Mouse (Mus musculus) liver, adult 2 months (tissue): ENCODE measurements around the gene Hist1h1c. TPM values are rescaled to one million over a fixed set of nuclear protein-coding genes. Genes with fewer than 3 reads are reported as not detected.

ENCODE experiments used
- DNase-seq: peaks from one replicate; pipeline ENCODE4 v3.0.0-alpha.2; 2011; ENCODE audit warnings: low read depth, low spot score; ENCODE audit errors: extremely low read depth
- H3K27ac ChIP-seq: fragments of 200-500 bp; replicated peaks from 2 replicates; pipeline ENCODE4 v1.5.1; 2012; ENCODE audit warnings: low read depth, mild to moderate bottlenecking, control low read depth, inconsistent platforms, low read length; ENCODE audit not compliant: insufficient read depth
- H3K27me3 ChIP-seq: fragments of 200-500 bp; 2 replicates; pipeline ENCODE4 v1.6.1; 2012; ENCODE audit warnings: mild to moderate bottlenecking, moderate library complexity, low read length, inconsistent platforms; ENCODE audit not compliant: control insufficient read depth, insufficient read depth
- H3K36me3 ChIP-seq: fragments of 200-500 bp; 2 replicates; pipeline ENCODE4 v1.6.1; 2012; ENCODE audit warnings: low read length, inconsistent platforms; ENCODE audit not compliant: control insufficient read depth, insufficient read depth
- H3K4me1 ChIP-seq: fragments of 200-500 bp; 2 replicates; pipeline ENCODE4 v1.6.1; 2011; ENCODE audit warnings: low read length; ENCODE audit not compliant: control insufficient read depth, insufficient read depth
- H3K4me3 ChIP-seq: fragments of 200-500 bp; 2 replicates; pipeline ENCODE4 v1.5.1; 2011; ENCODE audit warnings: low read depth, mild to moderate bottlenecking, control low read depth, low read length, moderate library complexity; ENCODE audit not compliant: insufficient read depth
- H3K79me2 ChIP-seq: fragments of 200-500 bp; 2 replicates; pipeline ENCODE4 v1.6.1; 2012; ENCODE audit warnings: inconsistent platforms, mild to moderate bottlenecking, low read length, moderate library complexity; ENCODE audit not compliant: control insufficient read depth, insufficient read depth
- H3K9ac ChIP-seq: fragments of 200-500 bp; 2 replicates; pipeline ENCODE4 v1.6.1; 2012; ENCODE audit warnings: low read depth, mild to moderate bottlenecking, control low read depth, inconsistent platforms, low read length
- CTCF ChIP-seq: fragments of 200-500 bp; IDR thresholded peaks from 2 replicates; pipeline ENCODE4 v1.5.1; 2011; ENCODE audit warnings: low read depth, low read length, control low read depth
- POLR2A ChIP-seq: fragments of 200-500 bp; IDR thresholded peaks from 2 replicates; pipeline ENCODE4 v1.6.1; 2011; ENCODE audit warnings: low read length, control low read depth; ENCODE audit not compliant: insufficient read depth; ENCODE audit errors: extremely low read depth
- WGBS: fragments of 180-500 bp; shearing (Covaris S2); methylation state at CpG from one replicate; pipeline ENCODE4 v1.1.7; 2018; 5-methylcytosine and 5-hydroxymethylcytosine counted together
- polyA plus RNA-seq: library from polyadenylated mRNA; depleted of rRNA; stranded (reverse); fragments of >200 nt; gene quantifications from 2 replicates; pipeline ENCODE4 v1.2.3, GENCODE M21; 2012
- total RNA-seq: library from RNA; depleted of rRNA; stranded (reverse); fragments of >200 nt; gene quantifications from 2 replicates; pipeline ENCODE4 v1.2.3, GENCODE M21; 2014

Gene Hist1h1c
- total and polyA plus RNA-seq, 2 experiments = 20.9 to 68.1 TPM

GRCm38 (mm10) chr13:23724239-23724638 lies 14.4 kb upstream of the Hist1h1c start:
- Histone ChIP-seq H3K27ac (no peak overlapping the region), H3K79me2 (no peaks in the 10 kb centered on the region), H3K27me3 (no peaks in the 10 kb centered on the region), H3K4me1 (peaks cover 12% of the 10 kb centered on the region), H3K4me3 (no peak overlapping the region), H3K36me3 (no peaks in the 10 kb centered on the region), H3K9ac (no peak overlapping the region)
- no peak for TF ChIP-seq CTCF
- no peak for TF ChIP-seq POLR2A
- DNase-seq = no peak
- WGBS = 96% methylated on average over 4 of the region's 4 CpGs

- 44% methylated on average over 1 of the region's 1 CpGs for WGBS
- H3K4me1 ChIP-seq = peaks cover 19% of the 10 kb centered on the region
- DNase-seq = peak; percentile 96
These were observed 13.4 kb upstream of the Hist1h1c start for GRCm38 (mm10) chr13:23725213-23725612.

GRCm38 (mm10) chr13:23728472-23729191 lies 10.0 kb upstream of the Hist1h1c start:
- H3K4me1 ChIP-seq = peaks cover 25% of the 10 kb centered on the region
- H3K79me2 ChIP-seq = no peaks in the 10 kb centered on the region
- H3K27me3 ChIP-seq = no peaks in the 10 kb centered on the region
- WGBS = 64% methylated on average over 18 of the region's 18 CpGs
- no peak overlapping the region for H3K4me3 ChIP-seq
- no peaks in the 10 kb centered on the region for H3K36me3 ChIP-seq
- H3K9ac ChIP-seq = no peak overlapping the region
- TF ChIP-seq CTCF (no peak), POLR2A (no peak)
- no peak for DNase-seq
- peak overlapping the region; percentile 90 for H3K27ac ChIP-seq

More at GRCm38 (mm10) chr13:23725213-23725612, 13.4 kb upstream of the Hist1h1c start:
- TF ChIP-seq POLR2A (no peak), CTCF (no peak)
- Histone ChIP-seq H3K36me3 (no peaks in the 10 kb centered on the region), H3K27me3 (no peaks in the 10 kb centered on the region), H3K9ac (no peak overlapping the region), H3K79me2 (no peaks in the 10 kb centered on the region), H3K27ac (no peak overlapping the region), H3K4me3 (no peak overlapping the region)

GRCm38 (mm10) chr13:23729192-23729525 lies 9.4 kb upstream of the Hist1h1c start:
- Histone ChIP-seq H3K4me1 (peaks cover 25% of the 10 kb centered on the region), H3K27ac (peak overlapping the region; percentile 90), H3K36me3 (no peaks in the 10 kb centered on the region), H3K27me3 (no peaks in the 10 kb centered on the region), H3K4me3 (no peak overlapping the region), H3K79me2 (no peaks in the 10 kb centered on the region), H3K9ac (no peak overlapping the region)
- peak; percentile 97 for DNase-seq
- no peak for TF ChIP-seq CTCF
- no peak for TF ChIP-seq POLR2A
- WGBS = 23% methylated on average over 9 of the region's 9 CpGs

- no peaks in the 10 kb centered on the region for H3K27me3 ChIP-seq
- DNase-seq = peak; percentile 76
- WGBS = 53% methylated on average over 5 of the region's 5 CpGs
- no peak overlapping the region for H3K9ac ChIP-seq
- no peak overlapping the region for H3K4me3 ChIP-seq
- H3K4me1 ChIP-seq = peaks cover 23% of the 10 kb centered on the region
- peak overlapping the region; percentile 90 for H3K27ac ChIP-seq
- no peaks in the 10 kb centered on the region for H3K79me2 ChIP-seq
- H3K36me3 ChIP-seq = no peaks in the 10 kb centered on the region
- TF ChIP-seq CTCF (no peak), POLR2A (no peak)
These were observed 8.9 kb upstream of the Hist1h1c start for GRCm38 (mm10) chr13:23729706-23730105.

- peak overlapping the region; percentile 42 for H3K4me3 ChIP-seq
- peak overlapping the region; percentile 55 for H3K27ac ChIP-seq
- WGBS = 11% methylated on average over 8 of the region's 8 CpGs
- peak overlapping the region; percentile 17; the same call in 1 of the 2 replicates for H3K9ac ChIP-seq
- H3K4me1 ChIP-seq = peaks cover 20% of the 10 kb centered on the region
- TF ChIP-seq CTCF (no peak), POLR2A (peak; percentile 69)
- DNase-seq = peak; percentile 100
- no peaks in the 10 kb centered on the region for H3K79me2 ChIP-seq
- H3K27me3 ChIP-seq = no peaks in the 10 kb centered on the region
- H3K36me3 ChIP-seq = no peaks in the 10 kb centered on the region
These were observed 8.1 kb upstream of the Hist1h1c start for GRCm38 (mm10) chr13:23730479-23730878.
